Mouse (Mus musculus): ENCODE measurements at regions not wholly inside any gene's neighbourhood (a gene's known extent, or its start where the extent isn't known, plus 50 kb on each side); places are given as distances from the start of the nearest gene placed in this dataset.
"Not testable (repeated sequence)": the region's sequence is repeated elsewhere in the genome, so short reads cannot be mapped to it uniquely, and the experiment has no call there.

- no peak overlapping the region for H3K27ac ChIP-seq (ENCODE audit: control insufficient read depth, insufficient read depth, low read length)
- H3K4me1 ChIP-seq (replicated peaks; ENCODE audit: control insufficient read depth, insufficient read depth, low read length) = no peaks in the 10 kb centered on the region
- no peak overlapping the region for H3K4me3 ChIP-seq (ENCODE audit: control insufficient read depth, insufficient read depth, low read length)
- H3K27me3 ChIP-seq (ENCODE audit: control insufficient read depth, insufficient read depth, low read length) = no peaks in the 10 kb centered on the region
- WGBS = 94% methylated on average over 7 of the region's 7 CpGs
- DNase-seq = no peak
- no peaks in the 10 kb centered on the region for H3K36me3 ChIP-seq (ENCODE audit: control insufficient read depth, insufficient read depth, low read length)
- no peak for TF ChIP-seq CTCF (IDR thresholded peaks at IDR 0.05; ENCODE audit: borderline replicate concordance, control insufficient read depth, extremely low read depth, insufficient read depth, low read length, poor library complexity)
- TF ChIP-seq POLR2A (IDR thresholded peaks at IDR 0.05; ENCODE audit: control insufficient read depth, extremely low read depth, insufficient read depth, low read length, poor library complexity) = no peak
Observed at GRCm38 (mm10) chr1:177501288-177501687, 59.1 kb downstream of the Zbtb18 start.

GRCm38 (mm10) chr1:177503946-177504345 is 61.8 kb downstream of the Zbtb18 start:
- WGBS = 50% methylated on average over 1 of the region's 1 CpGs
- Histone ChIP-seq H3K4me3 (ENCODE audit: control insufficient read depth, insufficient read depth, low read length) (no peak overlapping the region), H3K4me1 (replicated peaks; ENCODE audit: control insufficient read depth, insufficient read depth, low read length) (no peaks in the 10 kb centered on the region), H3K36me3 (ENCODE audit: control insufficient read depth, insufficient read depth, low read length) (no peaks in the 10 kb centered on the region), H3K27me3 (ENCODE audit: control insufficient read depth, insufficient read depth, low read length) (no peaks in the 10 kb centered on the region), H3K27ac (ENCODE audit: control insufficient read depth, insufficient read depth, low read length) (no peak overlapping the region)
- no peak for TF ChIP-seq CTCF (IDR thresholded peaks at IDR 0.05; ENCODE audit: borderline replicate concordance, control insufficient read depth, extremely low read depth, insufficient read depth, low read length, poor library complexity)
- TF ChIP-seq POLR2A (IDR thresholded peaks at IDR 0.05; ENCODE audit: control insufficient read depth, extremely low read depth, insufficient read depth, low read length, poor library complexity) = no peak
- no peak for DNase-seq

GRCm38 (mm10) chr1:177504743-177505142 is 62.6 kb downstream of the Zbtb18 start:
- TF ChIP-seq CTCF (IDR thresholded peaks at IDR 0.05; ENCODE audit: borderline replicate concordance, control insufficient read depth, extremely low read depth, insufficient read depth, low read length, poor library complexity) (no peak), POLR2A (IDR thresholded peaks at IDR 0.05; ENCODE audit: control insufficient read depth, extremely low read depth, insufficient read depth, low read length, poor library complexity) (no peak)
- Histone ChIP-seq H3K4me1 (replicated peaks; ENCODE audit: control insufficient read depth, insufficient read depth, low read length) (no peaks in the 10 kb centered on the region), H3K27ac (ENCODE audit: control insufficient read depth, insufficient read depth, low read length) (no peak overlapping the region), H3K36me3 (ENCODE audit: control insufficient read depth, insufficient read depth, low read length) (no peaks in the 10 kb centered on the region), H3K27me3 (ENCODE audit: control insufficient read depth, insufficient read depth, low read length) (no peaks in the 10 kb centered on the region), H3K4me3 (ENCODE audit: control insufficient read depth, insufficient read depth, low read length) (no peak overlapping the region)
- 98% methylated on average over 2 of the region's 2 CpGs for WGBS
- DNase-seq = no peak

GRCm38 (mm10) chr1:177507398-177507797 is 65.2 kb downstream of the Zbtb18 start:
- H3K27ac ChIP-seq (ENCODE audit: control insufficient read depth, insufficient read depth, low read length); H3K4me1 ChIP-seq (replicated peaks; ENCODE audit: control insufficient read depth, insufficient read depth, low read length); H3K36me3 ChIP-seq (ENCODE audit: control insufficient read depth, insufficient read depth, low read length); H3K27me3 ChIP-seq (ENCODE audit: control insufficient read depth, insufficient read depth, low read length); H3K4me3 ChIP-seq (ENCODE audit: control insufficient read depth, insufficient read depth, low read length); DNase-seq: not testable (repeated sequence)
- WGBS = 97% methylated on average over 4 of the region's 4 CpGs

- TF ChIP-seq CTCF (IDR thresholded peaks at IDR 0.05; ENCODE audit: borderline replicate concordance, control insufficient read depth, extremely low read depth, insufficient read depth, low read length, poor library complexity) (no peak), POLR2A (IDR thresholded peaks at IDR 0.05; ENCODE audit: control insufficient read depth, extremely low read depth, insufficient read depth, low read length, poor library complexity) (no peak)
- DNase-seq = no peak
- no peak overlapping the region for H3K27ac ChIP-seq (ENCODE audit: control insufficient read depth, insufficient read depth, low read length)
- H3K27me3 ChIP-seq (ENCODE audit: control insufficient read depth, insufficient read depth, low read length) = no peaks in the 10 kb centered on the region
- WGBS = 91% methylated on average over 10 of the region's 10 CpGs
- no peak overlapping the region for H3K4me3 ChIP-seq (ENCODE audit: control insufficient read depth, insufficient read depth, low read length)
- no peaks in the 10 kb centered on the region for H3K36me3 ChIP-seq (ENCODE audit: control insufficient read depth, insufficient read depth, low read length)
- H3K4me1 ChIP-seq (replicated peaks; ENCODE audit: control insufficient read depth, insufficient read depth, low read length) = no peaks in the 10 kb centered on the region
Observed at GRCm38 (mm10) chr1:177509786-177510185, 67.6 kb downstream of the Zbtb18 start.

- Histone ChIP-seq H3K27me3 (ENCODE audit: control insufficient read depth, insufficient read depth, low read length) (no peaks in the 10 kb centered on the region), H3K27ac (ENCODE audit: control insufficient read depth, insufficient read depth, low read length) (no peak overlapping the region), H3K4me3 (ENCODE audit: control insufficient read depth, insufficient read depth, low read length) (no peak overlapping the region), H3K36me3 (ENCODE audit: control insufficient read depth, insufficient read depth, low read length) (no peaks in the 10 kb centered on the region), H3K4me1 (replicated peaks; ENCODE audit: control insufficient read depth, insufficient read depth, low read length) (no peaks in the 10 kb centered on the region)
- no peak for TF ChIP-seq CTCF (IDR thresholded peaks at IDR 0.05; ENCODE audit: borderline replicate concordance, control insufficient read depth, extremely low read depth, insufficient read depth, low read length, poor library complexity)
- no peak for TF ChIP-seq POLR2A (IDR thresholded peaks at IDR 0.05; ENCODE audit: control insufficient read depth, extremely low read depth, insufficient read depth, low read length, poor library complexity)
- no peak for DNase-seq
- 95% methylated on average over 2 of the region's 2 CpGs for WGBS
Observed at GRCm38 (mm10) chr1:177512116-177512515, 70.0 kb downstream of the Zbtb18 start.

- TF ChIP-seq CTCF (IDR thresholded peaks at IDR 0.05; ENCODE audit: borderline replicate concordance, control insufficient read depth, extremely low read depth, insufficient read depth, low read length, poor library complexity) = no peak
- no peak for TF ChIP-seq POLR2A (IDR thresholded peaks at IDR 0.05; ENCODE audit: control insufficient read depth, extremely low read depth, insufficient read depth, low read length, poor library complexity)
- H3K4me1 ChIP-seq (replicated peaks; ENCODE audit: control insufficient read depth, insufficient read depth, low read length) = no peaks in the 10 kb centered on the region
- DNase-seq = no peak
- H3K27me3 ChIP-seq (ENCODE audit: control insufficient read depth, insufficient read depth, low read length) = no peaks in the 10 kb centered on the region
- no peak overlapping the region for H3K4me3 ChIP-seq (ENCODE audit: control insufficient read depth, insufficient read depth, low read length)
- H3K27ac ChIP-seq (ENCODE audit: control insufficient read depth, insufficient read depth, low read length) = no peak overlapping the region
- 93% methylated on average over 18 of the region's 18 CpGs for WGBS
- H3K36me3 ChIP-seq (ENCODE audit: control insufficient read depth, insufficient read depth, low read length) = no peaks in the 10 kb centered on the region
Observed at GRCm38 (mm10) chr1:177517934-177518610, 75.9 kb downstream of the Zbtb18 start.
